Mouse (Mus musculus) B cell, adult 62 days (primary cell): ENCODE results near the gene Mfsd9. TPM values are rescaled to one million over a fixed set of nuclear protein-coding genes. Genes with fewer than 3 reads are reported as not detected.

Experiments
- total RNA-seq: library from RNA; stranded (reverse); gene quantifications from 4 replicates; pipeline ENCODE4 v1.2.4, GENCODE M21; 2023

The Mfsd9 gene
- 0.95 to 1.5 TPM (median 1.2 TPM) in 4 replicates for total RNA-seq

GRCm38 (mm10) chr1:40790324-40791141, at the start of gene Mfsd9:
Mfsd9 (minus strand) TSS chr1:40790687.

GRCm38 (mm10) chr1:40805351-40805750, 14.9 kb upstream of the Mfsd9 start, which contains the start of gene Tmem182:
Tmem182 (plus strand) TSS chr1:40805601.

Other genes starting within 250 kb of the Mfsd9 start
- not detected in 4 replicates for gene Slc9a4, start 210.6 kb downstream of the Mfsd9 start, total RNA-seq
- gene Slc9a2, start 110.1 kb downstream of the Mfsd9 start, total RNA-seq: not detected in 4 replicates
- gene Tmem182, start 14.9 kb upstream of the Mfsd9 start, total RNA-seq: not detected in 4 replicates